Mouse (Mus musculus) heart, embryonic 13.5 days (tissue): Measurements from ENCODE around the gene Park7. TPM values are rescaled to one million over a fixed set of nuclear protein-coding genes. Genes with fewer than 3 reads are reported as not detected.

Experiments used
- ATAC-seq: fragments of 200-750 bp; cut with Nextera tagmentation; 2 replicates; pipeline ENCODE4 v1.8.0; 2017; ENCODE audit warnings: moderate TSS enrichment; ENCODE audit not compliant: insufficient number of reproducible peaks, low FRiP score, low TSS enrichment; ENCODE audit errors: extremely low read depth
- H3K27ac ChIP-seq: fragments of 300-500 bp; sonication (generic); replicated peaks from 2 replicates; pipeline ENCODE4 v1.5.1; 2015; ENCODE audit warnings: moderate library complexity, mild to moderate bottlenecking, inconsistent platforms
- H3K27me3 ChIP-seq: fragments of 300-500 bp; sonication (generic); replicated peaks from 2 replicates; pipeline ENCODE4 v1.6.1; 2015; ENCODE audit warnings: mild to moderate bottlenecking, inconsistent platforms
- H3K36me3 ChIP-seq: fragments of 300-500 bp; sonication (generic); 2 replicates; pipeline ENCODE4 v1.6.1; 2015; ENCODE audit warnings: mild to moderate bottlenecking, inconsistent platforms
- H3K4me1 ChIP-seq: fragments of 300-500 bp; sonication (generic); 2 replicates; pipeline ENCODE4 v1.6.1; 2015; ENCODE audit warnings: inconsistent platforms
- H3K4me2 ChIP-seq: fragments of 300-500 bp; sonication (generic); 2 replicates; pipeline ENCODE4 v1.6.1; 2015; ENCODE audit warnings: inconsistent platforms, mild to moderate bottlenecking, moderate library complexity
- H3K4me3 ChIP-seq: fragments of 300-500 bp; sonication (generic); 2 replicates; pipeline ENCODE4 v1.5.1; 2015; ENCODE audit warnings: moderate library complexity, mild to moderate bottlenecking, inconsistent platforms
- H3K9ac ChIP-seq: fragments of 300-500 bp; sonication (generic); 2 replicates; pipeline ENCODE4 v1.6.1; 2015; ENCODE audit warnings: inconsistent platforms, mild to moderate bottlenecking, moderate library complexity
- H3K9me3 ChIP-seq: fragments of 300-500 bp; sonication (generic); 2 replicates; pipeline ENCODE4 v1.6.1; 2016; ENCODE audit warnings: inconsistent platforms
- WGBS: fragments of 180-500 bp; shearing (Covaris S2); methylation state at CpG from one replicate; pipeline ENCODE4 v1.1.7; 2015; ENCODE audit warnings: mixed read lengths; 5-methylcytosine and 5-hydroxymethylcytosine counted together
- polyA plus RNA-seq: library from polyadenylated mRNA; unstranded; fragments of >200 nt; fragmentation: Nextera tagmentation; extraction: Ambion mirVana; gene quantifications from 2 replicates; pipeline ENCODE4 v1.2.1, GENCODE M21; 2015

Gene Park7
- polyA plus RNA-seq, 1 experiment from 2014 or later: 298 TPM

- H3K27ac ChIP-seq: peak overlapping the region; percentile 98
- peak overlapping the region; percentile 79 for H3K4me3 ChIP-seq
- peak; percentile 52 for ATAC-seq
- peaks cover 28% of the 10 kb centered on the region for H3K4me1 ChIP-seq
- H3K4me2 ChIP-seq: peak overlapping the region; percentile 82
- under 1% methylated on average over 43 of the region's 43 CpGs for WGBS
- H3K9me3 ChIP-seq: no peaks in the 10 kb centered on the region
- H3K27me3 ChIP-seq: peaks cover 3% of the 10 kb centered on the region; the same call in 1 of the 2 replicates
- no peaks in the 10 kb centered on the region for H3K36me3 ChIP-seq
- H3K9ac ChIP-seq: peak overlapping the region; percentile 98
Observed at GRCm38 (mm10) chr4:150855346-150855745, 58.9 kb downstream of the Park7 start.

DNA sequence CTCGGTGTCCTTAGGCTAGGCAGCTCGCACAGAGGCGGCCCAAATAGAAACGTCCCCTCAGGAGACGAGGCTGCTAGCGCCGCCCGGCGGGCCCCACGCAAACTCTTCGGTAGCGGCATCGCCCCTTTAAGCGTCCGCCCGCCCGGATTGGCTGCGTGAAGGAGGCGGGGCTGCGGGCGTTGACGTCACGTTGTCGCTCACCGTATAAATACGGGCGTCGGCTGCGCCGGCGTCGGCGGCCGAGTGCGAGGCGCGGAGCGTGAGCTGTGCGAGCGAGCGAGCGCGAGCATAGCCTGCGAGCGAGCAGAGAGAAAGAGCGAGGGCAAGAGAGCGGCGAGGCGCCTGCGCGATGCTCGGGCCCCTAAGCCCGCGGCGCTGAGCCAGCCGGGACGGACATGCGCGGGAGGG, 59.4 kb downstream of the Park7 start:
- Histone ChIP-seq H3K9me3 (no peaks in the 10 kb centered on the region), H3K4me3 (peak overlapping the region; percentile 79), H3K4me1 (peaks cover 25% of the 10 kb centered on the region), H3K27me3 (peaks cover 3% of the 10 kb centered on the region; the same call in 1 of the 2 replicates), H3K36me3 (no peaks in the 10 kb centered on the region), H3K9ac (peak overlapping the region; percentile 98), H3K27ac (peak overlapping the region; percentile 98), H3K4me2 (peak overlapping the region; percentile 82)
- under 1% methylated on average over 58 of the region's 59 CpGs for WGBS
- peak; percentile 89 for ATAC-seq

- Histone ChIP-seq H3K4me3 (peak within 1 kb of the TSS; percentile 79), H3K27me3 (peaks cover 3% of the 10 kb centered on the region; the same call in 1 of the 2 replicates), H3K36me3 (no peaks in the 10 kb centered on the region), H3K4me2 (peak within 1 kb of the TSS; percentile 82), H3K4me1 (peaks cover 22% of the 10 kb centered on the region), H3K9ac (peak within 1 kb of the TSS; percentile 98), H3K27ac (peak within 1 kb of the TSS; percentile 98), H3K9me3 (no peaks in the 10 kb centered on the region)
- no peak for ATAC-seq
- WGBS: 54% methylated on average over 13 of the region's 13 CpGs
Observed at GRCm38 (mm10) chr4:150853680-150854461, 60.4 kb downstream of the Park7 start, which contains the start of gene Errfi1. Gene Errfi1, plus strand, starts transcription at chr4:150853919.

DNA sequence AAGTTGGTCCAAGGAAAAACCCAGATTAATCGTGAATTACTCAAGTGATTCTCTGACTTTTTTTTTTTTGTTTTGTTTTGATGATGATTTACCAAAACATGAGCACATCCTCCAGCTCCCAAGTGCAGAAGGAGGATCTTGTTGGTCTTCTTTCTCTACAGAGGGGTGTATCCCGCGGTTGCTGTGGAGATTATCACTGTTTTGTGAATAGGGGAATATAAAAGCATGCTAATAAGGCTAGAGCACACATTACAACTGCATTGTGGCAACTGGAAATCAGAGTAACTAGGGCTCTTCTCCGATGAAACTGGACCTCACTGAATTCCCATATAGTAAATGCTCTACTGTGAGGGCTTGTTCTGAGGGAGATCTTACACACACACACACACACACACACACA, 61.8 kb downstream of the Park7 start:
- 69% methylated on average over 4 of the region's 4 CpGs for WGBS
- H3K4me1 ChIP-seq: peaks cover 22% of the 10 kb centered on the region
- peaks cover 5% of the 10 kb centered on the region; the same call in 1 of the 2 replicates for H3K27me3 ChIP-seq
- no peak overlapping the region for H3K9ac ChIP-seq
- H3K27ac ChIP-seq: no peak overlapping the region
- H3K36me3 ChIP-seq: no peaks in the 10 kb centered on the region
- no peaks in the 10 kb centered on the region for H3K9me3 ChIP-seq
- H3K4me3 ChIP-seq: no peak overlapping the region
- no peak for ATAC-seq
- no peak overlapping the region for H3K4me2 ChIP-seq

DNA sequence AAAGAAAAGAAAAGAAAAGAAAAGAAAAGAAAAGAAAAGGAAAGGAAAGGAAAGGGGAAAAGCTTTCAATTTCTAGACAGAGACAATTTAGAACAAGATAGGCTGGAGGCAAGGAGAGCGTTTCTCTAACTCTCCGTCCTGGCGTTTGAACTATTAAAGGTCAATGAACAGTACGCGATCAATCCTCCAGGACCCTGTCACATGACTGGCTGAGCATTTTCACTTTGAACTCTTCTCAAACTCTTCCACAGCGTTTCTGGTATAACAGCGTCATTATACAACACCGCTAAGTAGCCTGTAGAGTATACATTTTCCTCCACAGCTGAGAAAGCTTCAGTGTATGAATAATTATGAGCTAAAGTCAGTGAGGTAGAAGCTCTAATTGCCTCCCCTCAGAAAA, 62.2 kb downstream of the Park7 start:
- no peak for ATAC-seq

DNA sequence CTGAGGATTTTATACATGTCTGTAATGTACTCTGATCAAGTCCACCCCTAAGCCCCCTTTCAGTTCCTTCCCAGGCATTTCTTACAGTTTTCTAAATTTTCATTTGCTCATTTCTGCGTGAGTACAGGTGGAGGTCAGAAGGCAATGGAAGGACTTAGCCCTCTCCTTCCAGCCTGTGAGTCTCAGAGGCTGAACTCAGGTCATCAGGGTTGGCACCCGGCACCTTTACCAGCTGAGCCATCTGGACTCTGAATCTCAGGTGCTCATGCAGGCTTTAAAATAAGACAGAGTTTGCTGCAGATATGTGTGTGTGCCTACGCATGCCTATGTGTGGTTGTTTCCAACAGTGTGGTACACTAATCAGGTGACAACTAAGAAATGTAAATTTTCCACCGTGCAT, 63.3 kb downstream of the Park7 start:
- no peaks in the 10 kb centered on the region for H3K9me3 ChIP-seq
- peaks cover 5% of the 10 kb centered on the region; the same call in 1 of the 2 replicates for H3K27me3 ChIP-seq
- H3K4me2 ChIP-seq: no peak overlapping the region
- no peak overlapping the region for H3K9ac ChIP-seq
- no peak overlapping the region for H3K27ac ChIP-seq
- H3K36me3 ChIP-seq: no peaks in the 10 kb centered on the region
- 78% methylated on average over 4 of the region's 4 CpGs for WGBS
- H3K4me1 ChIP-seq: peaks cover 17% of the 10 kb centered on the region
- no peak for ATAC-seq
- H3K4me3 ChIP-seq: no peak overlapping the region

More for the DNA sequence above, 62.2 kb downstream of the Park7 start:
- no peaks in the 10 kb centered on the region for H3K36me3 ChIP-seq
- H3K4me2 ChIP-seq: no peak overlapping the region
- H3K9me3 ChIP-seq: no peaks in the 10 kb centered on the region
- peaks cover 5% of the 10 kb centered on the region; the same call in 1 of the 2 replicates for H3K27me3 ChIP-seq
- H3K4me1 ChIP-seq: peaks cover 20% of the 10 kb centered on the region
- H3K9ac ChIP-seq: no peak overlapping the region
- 70% methylated on average over 8 of the region's 8 CpGs for WGBS
- no peak overlapping the region for H3K27ac ChIP-seq
- H3K4me3 ChIP-seq: no peak overlapping the region

DNA sequence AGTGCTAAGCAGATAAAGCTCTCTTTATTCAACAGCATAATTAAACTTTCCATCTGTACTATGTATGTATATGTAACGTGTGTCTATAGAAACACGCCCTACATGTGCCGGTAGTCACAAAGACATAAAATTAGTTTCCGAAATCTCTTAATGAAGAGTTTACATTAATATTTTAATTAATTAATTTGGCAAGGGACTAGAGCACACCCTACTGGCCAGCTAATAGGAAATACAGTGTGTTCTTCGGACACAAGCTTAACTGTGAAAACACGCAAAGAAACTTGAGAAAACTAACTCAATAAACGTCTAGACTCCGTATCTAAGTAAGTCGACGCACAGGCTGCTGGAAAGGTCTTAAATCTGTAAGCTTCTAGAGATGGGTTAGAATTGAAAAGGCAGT, 64.3 kb downstream of the Park7 start:
- H3K4me1 ChIP-seq: peaks cover 15% of the 10 kb centered on the region
- ATAC-seq: no peak
- H3K9ac ChIP-seq: no peak overlapping the region
- H3K4me2 ChIP-seq: no peak overlapping the region
- H3K27ac ChIP-seq: no peak overlapping the region
- H3K4me3 ChIP-seq: no peak overlapping the region
- peaks cover 5% of the 10 kb centered on the region; the same call in 1 of the 2 replicates for H3K27me3 ChIP-seq
- H3K9me3 ChIP-seq: no peaks in the 10 kb centered on the region
- 51% methylated on average over 10 of the region's 10 CpGs for WGBS
- no peaks in the 10 kb centered on the region for H3K36me3 ChIP-seq

Other genes with a start within 250 kb of the Park7 start
- gene Errfi1, start 60.5 kb downstream of the Park7 start, polyA plus RNA-seq: 10.1 and 11.3 TPM in 2 replicates
- 0.57 and 0.82 TPM in 2 replicates for gene Tnfrsf9, start 125 bp upstream of the Park7 start, polyA plus RNA-seq
- gene Uts2, start 82.7 kb upstream of the Park7 start, polyA plus RNA-seq: not detected in 2 replicates
- gene Per3, start 130.2 kb upstream of the Park7 start, polyA plus RNA-seq: 7.6 and 8.3 TPM in 2 replicates
- gene Vamp3, start 143.5 kb upstream of the Park7 start, polyA plus RNA-seq: 97.0 and 105 TPM in 2 replicates
- not detected in 2 replicates for gene Gm13090, start 175.1 kb upstream of the Park7 start, polyA plus RNA-seq